ENCODE assay signal across 20 mouse cellular contexts in the genomic region with DNA sequence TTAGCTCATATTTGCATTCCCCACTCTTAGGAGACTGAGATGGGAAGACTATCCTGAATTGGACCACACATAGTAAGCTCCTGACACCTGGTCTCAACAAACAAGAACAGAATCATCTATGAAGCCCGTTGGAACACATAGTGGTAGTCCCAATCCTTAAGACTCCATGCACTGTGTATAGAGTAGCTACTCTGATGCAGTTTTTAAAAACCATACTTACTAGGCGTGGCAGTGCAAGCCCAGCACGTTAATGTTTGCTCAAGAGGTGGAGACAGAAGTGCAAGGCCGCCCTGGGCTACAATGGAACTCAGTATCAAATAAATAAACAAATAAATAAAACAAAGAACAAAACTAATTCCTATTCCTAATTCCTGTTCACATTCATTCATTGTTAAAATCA. TPM values are rescaled to one million over a fixed set of nuclear protein-coding genes. Genes with fewer than 3 reads are reported as not detected.
DNase-seq lines count a peak whose midpoint lies in the region; ATAC-seq and TF ChIP-seq lines count a peak whose summit lies in the region.
"Had no signal": no experiment of that assay in that cellular context is flagged by ENCODE, and none has a peak within 500 bp of the region (broad histone marks: within the 10 kb centered on the region; RNA-seq: fewer than 3 reads in every experiment).

No protein-coding gene starts in this region.

- no peaks in the 10 kb centered on the region for H3K36me3 ChIP-seq in heart, embryonic 13.5 days
- no peaks in the 10 kb centered on the region for H3K36me3 ChIP-seq in intestine, embryonic 15.5 days
- H3K36me3 ChIP-seq in intestine, postnatal 0 days (ENCODE audit: control insufficient read depth, insufficient read depth): no peaks in the 10 kb centered on the region
- peaks cover 46% of the 10 kb centered on the region for H3K36me3 ChIP-seq in megakaryocyte, embryonic 14.5 days (replicated peaks; ENCODE audit: low read length)
- H3K36me3 ChIP-seq: embryonic facial prominence, embryonic 15.5 days; forebrain, embryonic 10.5 days; hindbrain, embryonic 13.5 days had no signal

- no peaks in the 10 kb centered on the region for H3K27me3 ChIP-seq in heart, embryonic 13.5 days (replicated peaks)
- H3K27me3 ChIP-seq in intestine, embryonic 15.5 days (replicated peaks): no peaks in the 10 kb centered on the region
- no peaks in the 10 kb centered on the region for H3K27me3 ChIP-seq in intestine, postnatal 0 days (replicated peaks; ENCODE audit: control insufficient read depth, insufficient read depth, low read length)
- no peaks in the 10 kb centered on the region for H3K27me3 ChIP-seq in megakaryocyte, embryonic 14.5 days (replicated peaks)
- H3K27me3 ChIP-seq: embryonic facial prominence, embryonic 15.5 days; hindbrain, embryonic 13.5 days had no signal

- H3K4me1 ChIP-seq in heart, embryonic 13.5 days: peaks cover 83% of the 10 kb centered on the region
- peaks cover 18% of the 10 kb centered on the region for H3K4me1 ChIP-seq in intestine, embryonic 15.5 days (replicated peaks)
- peaks cover 10% of the 10 kb centered on the region; the same call in 1 of the 2 replicates for H3K4me1 ChIP-seq in intestine, postnatal 0 days (replicated peaks; ENCODE audit: control insufficient read depth, insufficient read depth, low read length)
- H3K4me1 ChIP-seq in megakaryocyte, embryonic 14.5 days: peaks cover 69% of the 10 kb centered on the region

- no peak for ATAC-seq in heart, embryonic 13.5 days (ENCODE audit: extremely low read depth, insufficient number of reproducible peaks, low FRiP score, low TSS enrichment)
- ATAC-seq in intestine, embryonic 15.5 days: 0 out of 2 replicates have a peak, but pooled peaks have one; percentile 29
- ATAC-seq in intestine, postnatal 0 days: no peak
- no peak for ATAC-seq in megakaryocyte, adult 5-6 weeks (ENCODE audit: poor library complexity, severe bottlenecking)
- ATAC-seq: forebrain, embryonic 14.5 days; hindbrain, postnatal 0 days had no signal

- H3K4me2 ChIP-seq in heart, embryonic 13.5 days: 0 out of 2 replicates have a peak overlapping the region, but pooled peaks have one; percentile 78
- H3K4me2 ChIP-seq in intestine, embryonic 15.5 days (replicated peaks): no peak overlapping the region
- no peak overlapping the region for H3K4me2 ChIP-seq in intestine, postnatal 0 days (replicated peaks; ENCODE audit: low read depth)
- H3K4me2 ChIP-seq: embryonic facial prominence, embryonic 15.5 days; hindbrain, embryonic 13.5 days had no signal

- TF ChIP-seq CTCF in intestine, postnatal 0 days (IDR thresholded peaks at IDR 0.05; ENCODE audit: low read depth): no peak

- H3K9me3 ChIP-seq in heart, embryonic 13.5 days: no peaks in the 10 kb centered on the region
- no peaks in the 10 kb centered on the region for H3K9me3 ChIP-seq in intestine, embryonic 15.5 days
- H3K9me3 ChIP-seq in intestine, postnatal 0 days (ENCODE audit: control insufficient read depth): no peaks in the 10 kb centered on the region
- no peaks in the 10 kb centered on the region for H3K9me3 ChIP-seq in megakaryocyte, embryonic 14.5 days
- H3K9me3 ChIP-seq: embryonic facial prominence, embryonic 15.5 days; forebrain, embryonic 10.5 days; hindbrain, embryonic 13.5 days had no signal

- WGBS in heart, embryonic 13.5 days: 80% methylated on average over 4 of the region's 4 CpGs
- WGBS in intestine, embryonic 15.5 days: 56% methylated on average over 4 of the region's 4 CpGs
- WGBS in intestine, postnatal 0 days: 43% methylated on average over 4 of the region's 4 CpGs

- DNase-seq in heart, adult 9 months (ENCODE audit: low spot score in 2 of 2): no peak
- DNase-seq in kidney, postnatal 4 days: no peak
- DNase-seq: adrenal gland, postnatal 10 days; cerebellum, adult 11 months; cerebellum, adult 8-10 months; cerebellum, postnatal 14 days; embryo, embryonic 11 days; gastrocnemius, postnatal 36 days; heart, postnatal 14 days had no signal

- H3K27ac ChIP-seq in heart, embryonic 13.5 days (replicated peaks): no peak overlapping the region; the same call in 1 of the 2 replicates
- H3K27ac ChIP-seq in intestine, embryonic 15.5 days: no peak overlapping the region
- no peak overlapping the region for H3K27ac ChIP-seq in intestine, postnatal 0 days (ENCODE audit: low read depth, low read length)
- H3K27ac ChIP-seq: embryonic facial prominence, embryonic 15.5 days; forebrain, embryonic 10.5 days; hindbrain, embryonic 13.5 days; hindbrain, postnatal 0 days had no signal

- no peak overlapping the region for H3K9ac ChIP-seq in heart, embryonic 13.5 days
- H3K9ac ChIP-seq in intestine, embryonic 15.5 days: no peak overlapping the region
- H3K9ac ChIP-seq in intestine, postnatal 0 days (ENCODE audit: low read depth, low read length): no peak overlapping the region
- H3K9ac ChIP-seq: embryonic facial prominence, embryonic 15.5 days; hindbrain, embryonic 13.5 days had no signal

- no peak overlapping the region for H3K4me3 ChIP-seq in heart, embryonic 13.5 days
- no peak overlapping the region for H3K4me3 ChIP-seq in intestine, embryonic 15.5 days (replicated peaks)
- H3K4me3 ChIP-seq in intestine, postnatal 0 days (ENCODE audit: low read depth, low read length): no peak overlapping the region
- H3K4me3 ChIP-seq in megakaryocyte, embryonic 14.5 days (replicated peaks): peak overlapping the region; percentile 51
- H3K4me3 ChIP-seq: embryonic facial prominence, embryonic 15.5 days; erythroblast, embryonic 14.5 days; forebrain, embryonic 10.5 days; hindbrain, embryonic 13.5 days had no signal

RNA-seq across cellular contexts. Expression of a gene that starts 5.5 kb away (rescaled TPM):
- polyA plus RNA-seq in heart, embryonic 13.5 days (2015; fragmentation: Nextera tagmentation; extraction: Ambion mirVana): 270 and 291 TPM in 2 replicates
- polyA plus RNA-seq in intestine, embryonic 15.5 days (2015; fragmentation: Nextera tagmentation; extraction: Ambion mirVana): 342 and 356 TPM in 2 replicates
- 223 and 234 TPM in 2 replicates for polyA plus RNA-seq in intestine, postnatal 0 days (2015; fragmentation: Nextera tagmentation; extraction: Ambion mirVana)
- 218 and 269 TPM in 2 replicates for polyA plus RNA-seq in megakaryocyte, embryonic 14.5 days (2012; ENCODE audit: insufficient read depth, low replicate concordance)
- 1,201 and 1,297 TPM in 2 replicates for total RNA-seq in megakaryocyte, adult 5-6 weeks (2015)
- total RNA-seq in megakaryocyte, adult 5-6 weeks (2017): 1,894 and 2,105 TPM in 2 replicates
